Mouse (Mus musculus): ENCODE measurements at regions not wholly inside any gene's neighbourhood (a gene's known extent, or its start where the extent isn't known, plus 50 kb on each side); places are given as distances from the start of the nearest gene placed in this dataset.

- TF ChIP-seq CTCF (IDR thresholded peaks at IDR 0.05; ENCODE audit: control insufficient read depth, insufficient read depth, insufficient replicate concordance, low read depth, low read length) (no peak), POLR2A (IDR thresholded peaks at IDR 0.05; ENCODE audit: control insufficient read depth, low read depth, low read length) (no peak)
These were observed 217.1 kb upstream of the Hes1 start for GRCm38 (mm10) chr16:29847059-29847458.
